Mouse (Mus musculus): ENCODE results near the gene Olfr1215.

DNA sequence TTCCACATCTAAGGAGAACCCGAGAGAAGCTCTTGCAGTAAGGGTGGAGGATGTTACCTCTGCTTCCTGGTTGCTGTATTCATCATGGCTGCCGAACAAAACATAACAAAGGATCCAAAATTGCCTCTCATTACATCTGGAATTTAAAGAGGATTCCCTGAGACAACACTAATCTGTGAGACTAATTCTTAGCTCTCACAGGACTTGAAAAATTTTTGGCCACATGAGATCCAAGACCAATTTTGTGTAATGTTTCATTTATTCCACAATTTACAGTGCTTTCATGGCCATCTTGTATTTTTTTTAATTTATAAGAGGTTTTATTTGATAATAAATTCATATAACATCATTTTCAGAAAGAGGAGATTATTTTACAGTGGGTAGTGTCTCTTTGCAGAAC lies 25.2 kb upstream of the Olfr1215 start, which contains the start of gene Olfr1217:
- no peak for TF ChIP-seq POLR2A (IDR thresholded peaks at IDR 0.05; ENCODE audit: borderline replicate concordance, extremely low read depth, low read depth, low read length)
- TF ChIP-seq CTCF (IDR thresholded peaks at IDR 0.05; ENCODE audit: insufficient read depth, low read length) = no peak
